Mouse (Mus musculus) liver, embryonic 13.5 days (tissue): ENCODE data around the gene Tfap2c. TPM values are rescaled to one million over a fixed set of nuclear protein-coding genes. Genes with fewer than 3 reads are reported as not detected.

Source experiments
- ATAC-seq: fragments of 200-750 bp; cut with Nextera tagmentation; 2 replicates; pipeline ENCODE4 v1.8.0; 2017; ENCODE audit warnings: low read depth, mild to moderate bottlenecking, moderate number of reproducible peaks, moderate library complexity
- DNase-seq: peaks from one replicate; pipeline ENCODE4 v3.0.0; 2022
- H3K27ac ChIP-seq: fragments of 300-500 bp; sonication (generic); 2 replicates; pipeline ENCODE4 v1.5.1; 2015; ENCODE audit warnings: moderate library complexity, mild to moderate bottlenecking, inconsistent platforms
- H3K27me3 ChIP-seq: fragments of 300-500 bp; sonication (generic); 2 replicates; pipeline ENCODE4 v1.6.1; 2015; ENCODE audit warnings: mild to moderate bottlenecking, inconsistent platforms
- H3K36me3 ChIP-seq: fragments of 300-500 bp; sonication (generic); 2 replicates; pipeline ENCODE4 v1.6.1; 2015; ENCODE audit warnings: mild to moderate bottlenecking, inconsistent platforms
- H3K4me1 ChIP-seq: fragments of 300-500 bp; sonication (generic); replicated peaks from 2 replicates; pipeline ENCODE4 v1.6.1; 2015; ENCODE audit warnings: inconsistent platforms
- H3K4me2 ChIP-seq: fragments of 300-500 bp; sonication (generic); 2 replicates; pipeline ENCODE4 v1.6.1; 2015; ENCODE audit warnings: inconsistent platforms, mild to moderate bottlenecking, moderate library complexity
- H3K4me3 ChIP-seq: fragments of 300-500 bp; sonication (generic); replicated peaks from 2 replicates; pipeline ENCODE4 v1.5.1; 2015; ENCODE audit warnings: mild to moderate bottlenecking, inconsistent platforms
- H3K9ac ChIP-seq: fragments of 300-500 bp; sonication (generic); 2 replicates; pipeline ENCODE4 v1.6.1; 2015; ENCODE audit warnings: mild to moderate bottlenecking, inconsistent platforms
- H3K9me3 ChIP-seq: fragments of 300-500 bp; sonication (generic); replicated peaks from 2 replicates; pipeline ENCODE4 v1.6.1; 2016; ENCODE audit warnings: inconsistent platforms
- WGBS: fragments of 180-500 bp; shearing (Covaris S2); methylation state at CpG from one replicate; pipeline ENCODE4 v1.1.7; 2015; ENCODE audit not compliant: insufficient replicate concordance; 5-methylcytosine and 5-hydroxymethylcytosine counted together
- polyA plus RNA-seq: library from polyadenylated mRNA; unstranded; fragments of >200 nt; fragmentation: Nextera tagmentation; extraction: Ambion mirVana; gene quantifications from 2 replicates; pipeline ENCODE4 v1.2.1, GENCODE M21; 2015

Tfap2c gene
- polyA plus RNA-seq, 1 experiment from 2014 or later, result not detected

- no peaks in the 10 kb centered on the region for H3K27me3 ChIP-seq
- H3K4me3 ChIP-seq, result no peak overlapping the region
- H3K9me3 ChIP-seq, result no peaks in the 10 kb centered on the region
- DNase-seq (no peak), ATAC-seq (peak; percentile 53; the same call in 1 of the 2 replicates)
- no peak overlapping the region for H3K4me2 ChIP-seq
- peaks cover 12% of the 10 kb centered on the region for H3K4me1 ChIP-seq
- H3K9ac ChIP-seq, result no peak overlapping the region
- no peak overlapping the region for H3K27ac ChIP-seq
- 47% methylated on average over 6 of the region's 6 CpGs for WGBS
- H3K36me3 ChIP-seq, result no peaks in the 10 kb centered on the region
These were observed 35.9 kb downstream of the Tfap2c start for GRCm38 (mm10) chr2:172585329-172585728.

DNA sequence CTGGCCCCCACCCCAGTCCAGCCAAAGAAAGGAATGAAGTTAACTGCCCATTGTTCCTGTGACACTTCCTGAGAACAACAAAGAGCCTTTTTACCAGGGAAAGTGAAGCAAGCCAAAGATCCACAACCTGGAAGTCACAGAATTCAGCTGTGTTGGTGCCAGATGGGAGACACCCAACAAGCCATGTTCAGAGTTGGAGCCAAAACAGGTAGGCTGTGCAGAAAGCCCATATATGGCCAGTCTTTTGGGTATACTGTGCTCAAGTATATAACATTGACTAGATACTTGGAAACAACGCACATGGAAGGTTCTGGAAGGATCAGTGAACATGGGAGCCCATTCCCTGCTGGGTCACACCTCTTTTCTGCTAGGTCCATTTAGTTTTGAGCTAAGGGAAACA is 39.7 kb downstream of the Tfap2c start:
- Histone ChIP-seq H3K9ac (no peak overlapping the region), H3K27me3 (no peaks in the 10 kb centered on the region), H3K4me2 (no peak overlapping the region), H3K9me3 (no peaks in the 10 kb centered on the region), H3K36me3 (no peaks in the 10 kb centered on the region), H3K4me3 (no peak overlapping the region), H3K27ac (no peak overlapping the region), H3K4me1 (peaks cover 22% of the 10 kb centered on the region)
- 73% methylated on average over 1 of the region's 1 CpGs for WGBS
- DNase-seq (no peak), ATAC-seq (no peak)

GRCm38 (mm10) chr2:172590839-172591238 is 41.4 kb downstream of the Tfap2c start:
- no peak overlapping the region for H3K4me3 ChIP-seq
- no peak overlapping the region for H3K4me2 ChIP-seq
- WGBS, result 31% methylated on average over 5 of the region's 5 CpGs
- no peaks in the 10 kb centered on the region for H3K36me3 ChIP-seq
- no peaks in the 10 kb centered on the region for H3K27me3 ChIP-seq
- H3K9me3 ChIP-seq, result no peaks in the 10 kb centered on the region
- peak; percentile 59 for ATAC-seq
- H3K9ac ChIP-seq, result 0 out of 2 replicates have a peak overlapping the region, but pooled peaks have one; percentile 7
- DNase-seq, result no peak
- H3K4me1 ChIP-seq, result peaks cover 13% of the 10 kb centered on the region
- H3K27ac ChIP-seq, result no peak overlapping the region

GRCm38 (mm10) chr2:172594326-172594725 is 44.9 kb downstream of the Tfap2c start:
- 72% methylated on average over 7 of the region's 7 CpGs for WGBS
- no peaks in the 10 kb centered on the region for H3K9me3 ChIP-seq
- no peak overlapping the region for H3K4me2 ChIP-seq
- H3K36me3 ChIP-seq, result no peaks in the 10 kb centered on the region
- ATAC-seq, result no peak
- no peak overlapping the region for H3K27ac ChIP-seq
- no peak overlapping the region for H3K4me3 ChIP-seq
- H3K4me1 ChIP-seq, result peaks cover 13% of the 10 kb centered on the region
- H3K27me3 ChIP-seq, result no peaks in the 10 kb centered on the region
- DNase-seq, result no peak
- H3K9ac ChIP-seq, result no peak overlapping the region

DNA sequence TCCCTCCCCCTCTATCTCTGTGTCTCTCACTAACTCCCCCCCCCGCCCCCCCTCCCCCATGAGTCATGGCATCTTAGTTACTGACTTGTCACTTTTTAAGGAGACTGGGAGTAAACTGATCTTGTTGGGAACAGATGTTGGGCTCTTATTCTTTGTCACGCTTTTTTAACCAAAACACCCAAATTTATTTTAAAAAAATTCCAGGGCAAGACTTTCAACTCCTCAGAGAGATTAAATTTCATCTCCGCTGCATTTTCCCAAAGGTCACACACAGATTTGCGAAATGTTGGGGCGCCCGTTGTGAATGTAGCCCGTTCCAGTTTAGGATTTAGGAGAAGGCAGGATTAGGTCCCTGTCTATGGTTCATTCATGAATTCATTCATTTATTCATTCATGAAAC is 47.7 kb downstream of the Tfap2c start:
- ATAC-seq, result no peak
- no peaks in the 10 kb centered on the region for H3K27me3 ChIP-seq
- no peak overlapping the region for H3K9ac ChIP-seq
- 63% methylated on average over 7 of the region's 7 CpGs for WGBS
- no peaks in the 10 kb centered on the region for H3K9me3 ChIP-seq
- H3K36me3 ChIP-seq, result no peaks in the 10 kb centered on the region
- no peak overlapping the region for H3K4me2 ChIP-seq
- H3K27ac ChIP-seq, result no peak overlapping the region
- no peaks in the 10 kb centered on the region for H3K4me1 ChIP-seq
- DNase-seq, result no peak
- no peak overlapping the region for H3K4me3 ChIP-seq

GRCm38 (mm10) chr2:172597881-172598280 is 48.5 kb downstream of the Tfap2c start:
- H3K36me3 ChIP-seq, result no peaks in the 10 kb centered on the region
- H3K27ac ChIP-seq, result no peak overlapping the region
- no peaks in the 10 kb centered on the region for H3K4me1 ChIP-seq
- no peak for DNase-seq
- H3K9me3 ChIP-seq, result no peaks in the 10 kb centered on the region
- H3K4me3 ChIP-seq, result no peak overlapping the region
- 53% methylated on average over 9 of the region's 9 CpGs for WGBS
- no peak for ATAC-seq
- no peak overlapping the region for H3K4me2 ChIP-seq
- H3K9ac ChIP-seq, result no peak overlapping the region
- no peaks in the 10 kb centered on the region for H3K27me3 ChIP-seq

- no peak overlapping the region for H3K9ac ChIP-seq
- H3K4me2 ChIP-seq, result no peak overlapping the region
- DNase-seq, result no peak
- no peaks in the 10 kb centered on the region for H3K4me1 ChIP-seq
- H3K27ac ChIP-seq, result no peak overlapping the region
- no peaks in the 10 kb centered on the region for H3K36me3 ChIP-seq
- no peak for ATAC-seq
- H3K4me3 ChIP-seq, result no peak overlapping the region
- no peaks in the 10 kb centered on the region for H3K9me3 ChIP-seq
- 66% methylated on average over 3 of the region's 3 CpGs for WGBS
- H3K27me3 ChIP-seq, result no peaks in the 10 kb centered on the region
These were observed 55.2 kb downstream of the Tfap2c start for GRCm38 (mm10) chr2:172604625-172605024.

GRCm38 (mm10) chr2:172605642-172606041 is 56.2 kb downstream of the Tfap2c start:
- no peak for DNase-seq
- no peaks in the 10 kb centered on the region for H3K27me3 ChIP-seq
- no peak overlapping the region for H3K4me2 ChIP-seq
- 47% methylated on average over 7 of the region's 7 CpGs for WGBS
- H3K9ac ChIP-seq, result no peak overlapping the region
- no peaks in the 10 kb centered on the region for H3K36me3 ChIP-seq
- H3K4me1 ChIP-seq, result no peaks in the 10 kb centered on the region
- no peak for ATAC-seq
- H3K27ac ChIP-seq, result no peak overlapping the region
- H3K9me3 ChIP-seq, result no peaks in the 10 kb centered on the region
- no peak overlapping the region for H3K4me3 ChIP-seq

GRCm38 (mm10) chr2:172607710-172608109 is 58.3 kb downstream of the Tfap2c start:
- Histone ChIP-seq H3K4me2 (no peak overlapping the region), H3K27me3 (no peaks in the 10 kb centered on the region)

More at GRCm38 (mm10) chr2:172607710-172608109, 58.3 kb downstream of the Tfap2c start:
- Histone ChIP-seq H3K4me1 (no peaks in the 10 kb centered on the region), H3K4me3 (no peak overlapping the region), H3K9ac (no peak overlapping the region), H3K27ac (no peak overlapping the region), H3K36me3 (no peaks in the 10 kb centered on the region), H3K9me3 (no peaks in the 10 kb centered on the region)
- 63% methylated on average over 11 of the region's 11 CpGs for WGBS
- no peak for DNase-seq
- ATAC-seq, result no peak

Other genes with a start within 250 kb of the Tfap2c start
- 131 and 149 TPM in 2 replicates for gene Fam210b, start 204.0 kb upstream of the Tfap2c start, polyA plus RNA-seq
- gene Aurka, start 179.1 kb upstream of the Tfap2c start, polyA plus RNA-seq, result 142 and 172 TPM in 2 replicates
- gene Cstf1, start 178.9 kb upstream of the Tfap2c start, polyA plus RNA-seq, result 25.0 and 31.4 TPM in 2 replicates
- gene Cass4, start 155.8 kb upstream of the Tfap2c start, polyA plus RNA-seq, result 0.61 and 0.78 TPM in 2 replicates
- gene Rtf2, start 109.0 kb upstream of the Tfap2c start, polyA plus RNA-seq, result 48.8 and 54.4 TPM in 2 replicates
- 0.54 TPM in 2 replicates for gene Gcnt7, start 91.0 kb upstream of the Tfap2c start, polyA plus RNA-seq
- 0.28 TPM in 1 of 2 replicates, not detected in the other for gene Fam209, start 77.1 kb upstream of the Tfap2c start, polyA plus RNA-seq